Mouse (Mus musculus): Measurements from ENCODE around the gene Tas1r3. TPM values are rescaled to one million over a fixed set of nuclear protein-coding genes. Genes with fewer than 3 reads are reported as not detected.

The Tas1r3 gene
- polyA plus RNA-seq, 1 experiment from 2014 or later, result 0.46 TPM

- peak; percentile 53 for ATAC-seq (ENCODE audit: low FRiP score)
- Histone ChIP-seq H3K27ac (ENCODE audit: low read depth, low read length) (peak overlapping the region; percentile 82), H3K9ac (ENCODE audit: low read depth, low read length) (peak overlapping the region; percentile 99), H3K9me3 (ENCODE audit: control insufficient read depth, low read length) (no peaks in the 10 kb centered on the region), H3K36me3 (ENCODE audit: control insufficient read depth, insufficient read depth, low read length) (peaks cover 26% of the 10 kb centered on the region), H3K27me3 (ENCODE audit: control insufficient read depth, insufficient read depth, low read length) (no peaks in the 10 kb centered on the region), H3K4me2 (replicated peaks; ENCODE audit: low read depth, low read length) (peak overlapping the region; percentile 93), H3K4me3 (ENCODE audit: low read depth, low read length) (peak overlapping the region; percentile 100), H3K4me1 (replicated peaks; ENCODE audit: control insufficient read depth, insufficient read depth, low read length) (peaks cover 7% of the 10 kb centered on the region)
- DNase-seq (ENCODE audit: low spot score), result peak; percentile 57
- 0% methylated on average over 49 of the region's 49 CpGs for WGBS
These were observed 50.4 kb downstream of the Tas1r3 start for GRCm38 (mm10) chr4:155812665-155813181.

GRCm38 (mm10) chr4:155811929-155812664 is 51.1 kb downstream of the Tas1r3 start, which contains the start of gene Ccnl2:
Gene Ccnl2, plus strand, starts transcription at chr4:155812489.
- peak within 1 kb of the TSS; percentile 100 for H3K4me3 ChIP-seq (ENCODE audit: low read depth, low read length)
- under 1% methylated on average over 58 of the region's 60 CpGs for WGBS
- H3K4me2 ChIP-seq (replicated peaks; ENCODE audit: low read depth, low read length), result peak within 1 kb of the TSS; percentile 93
- H3K36me3 ChIP-seq (ENCODE audit: control insufficient read depth, insufficient read depth, low read length), result peaks cover 26% of the 10 kb centered on the region
- no peaks in the 10 kb centered on the region for H3K9me3 ChIP-seq (ENCODE audit: control insufficient read depth, low read length)
- peak; percentile 98 for ATAC-seq (ENCODE audit: low FRiP score)
- peaks cover 7% of the 10 kb centered on the region for H3K4me1 ChIP-seq (replicated peaks; ENCODE audit: control insufficient read depth, insufficient read depth, low read length)
- H3K27ac ChIP-seq (ENCODE audit: low read depth, low read length), result peak within 1 kb of the TSS; percentile 82
- no peaks in the 10 kb centered on the region for H3K27me3 ChIP-seq (ENCODE audit: control insufficient read depth, insufficient read depth, low read length)
- DNase-seq (ENCODE audit: low spot score), result peak; percentile 97
- peak within 1 kb of the TSS; percentile 99 for H3K9ac ChIP-seq (ENCODE audit: low read depth, low read length)

Other genes starting within 250 kb of the Tas1r3 start
- gene Cdk11b, start 238.5 kb downstream of the Tas1r3 start, polyA plus RNA-seq (2014; fragmentation: Nextera tagmentation; extraction: Ambion mirVana), result 74.1 and 77.6 TPM in 2 replicates
- gene Gm10563, start 218.0 kb downstream of the Tas1r3 start, polyA plus RNA-seq (2014; fragmentation: Nextera tagmentation; extraction: Ambion mirVana), result not detected in 2 replicates
- gene Mmp23, start 210.0 kb downstream of the Tas1r3 start, polyA plus RNA-seq (2014; fragmentation: Nextera tagmentation; extraction: Ambion mirVana), result 2.6 and 3.1 TPM in 2 replicates
- gene Mib2, start 194.2 kb downstream of the Tas1r3 start, polyA plus RNA-seq (2014; fragmentation: Nextera tagmentation; extraction: Ambion mirVana), result 9.9 and 12.5 TPM in 2 replicates
- gene Fndc10, start 169.0 kb downstream of the Tas1r3 start, polyA plus RNA-seq (2014; fragmentation: Nextera tagmentation; extraction: Ambion mirVana), result 1.6 and 1.8 TPM in 2 replicates
- 165 and 168 TPM in 2 replicates for gene Ssu72, start 158.6 kb downstream of the Tas1r3 start, polyA plus RNA-seq (2014; fragmentation: Nextera tagmentation; extraction: Ambion mirVana)
- 0.73 and 0.91 TPM in 2 replicates for gene Tmem240, start 128.6 kb downstream of the Tas1r3 start, polyA plus RNA-seq (2014; fragmentation: Nextera tagmentation; extraction: Ambion mirVana)
- 70.9 and 79.9 TPM in 2 replicates for gene Atad3a, start 102.3 kb downstream of the Tas1r3 start, polyA plus RNA-seq (2014; fragmentation: Nextera tagmentation; extraction: Ambion mirVana)
- gene Vwa1, start 88.7 kb downstream of the Tas1r3 start, polyA plus RNA-seq (2014; fragmentation: Nextera tagmentation; extraction: Ambion mirVana), result 8.6 and 9.5 TPM in 2 replicates
- 0.25 and 0.52 TPM in 2 replicates for gene Tmem88b, start 77.5 kb downstream of the Tas1r3 start, polyA plus RNA-seq (2014; fragmentation: Nextera tagmentation; extraction: Ambion mirVana)
- gene Ankrd65, start 72.9 kb downstream of the Tas1r3 start, polyA plus RNA-seq (2014; fragmentation: Nextera tagmentation; extraction: Ambion mirVana), result not detected in 2 replicates
- gene Mrpl20, start 60.5 kb downstream of the Tas1r3 start, polyA plus RNA-seq (2014; fragmentation: Nextera tagmentation; extraction: Ambion mirVana), result 238 and 242 TPM in 2 replicates
- gene Ccnl2, start 50.9 kb downstream of the Tas1r3 start, polyA plus RNA-seq (2014; fragmentation: Nextera tagmentation; extraction: Ambion mirVana), result 163 and 170 TPM in 2 replicates
- gene Aurkaip1, start 32.1 kb downstream of the Tas1r3 start, polyA plus RNA-seq (2014; fragmentation: Nextera tagmentation; extraction: Ambion mirVana), result 112 and 123 TPM in 2 replicates
- gene Mxra8, start 23.7 kb downstream of the Tas1r3 start, polyA plus RNA-seq (2014; fragmentation: Nextera tagmentation; extraction: Ambion mirVana), result 31.1 and 36.8 TPM in 2 replicates
- gene Dvl1, start 16.0 kb downstream of the Tas1r3 start, polyA plus RNA-seq (2014; fragmentation: Nextera tagmentation; extraction: Ambion mirVana), result 7.5 and 8.8 TPM in 2 replicates
- gene Cptp, start 6.1 kb upstream of the Tas1r3 start, polyA plus RNA-seq (2014; fragmentation: Nextera tagmentation; extraction: Ambion mirVana), result 19.8 and 22.7 TPM in 2 replicates
- gene Ints11, start 6.2 kb upstream of the Tas1r3 start, polyA plus RNA-seq (2014; fragmentation: Nextera tagmentation; extraction: Ambion mirVana), result 93.1 and 95.4 TPM in 2 replicates
- gene Pusl1, start 28.4 kb upstream of the Tas1r3 start, polyA plus RNA-seq (2014; fragmentation: Nextera tagmentation; extraction: Ambion mirVana), result 41.6 and 43.2 TPM in 2 replicates
- 29.0 and 34.7 TPM in 2 replicates for gene Acap3, start 28.5 kb upstream of the Tas1r3 start, polyA plus RNA-seq (2014; fragmentation: Nextera tagmentation; extraction: Ambion mirVana)
- 142 and 160 TPM in 2 replicates for gene Ube2j2, start 80.5 kb upstream of the Tas1r3 start, polyA plus RNA-seq (2014; fragmentation: Nextera tagmentation; extraction: Ambion mirVana)
- gene C1qtnf12, start 99.0 kb upstream of the Tas1r3 start, polyA plus RNA-seq (2014; fragmentation: Nextera tagmentation; extraction: Ambion mirVana), result 21.0 and 24.0 TPM in 2 replicates
- gene B3galt6, start 129.3 kb upstream of the Tas1r3 start, polyA plus RNA-seq (2014; fragmentation: Nextera tagmentation; extraction: Ambion mirVana), result 18.2 and 19.4 TPM in 2 replicates
- 136 and 143 TPM in 2 replicates for gene Sdf4, start 129.5 kb upstream of the Tas1r3 start, polyA plus RNA-seq (2014; fragmentation: Nextera tagmentation; extraction: Ambion mirVana)
- 0.39 and 0.73 TPM in 2 replicates for gene Tnfrsf4, start 150.5 kb upstream of the Tas1r3 start, polyA plus RNA-seq (2014; fragmentation: Nextera tagmentation; extraction: Ambion mirVana)
- 0.74 and 2.4 TPM in 2 replicates for gene Tnfrsf18, start 162.8 kb upstream of the Tas1r3 start, polyA plus RNA-seq (2014; fragmentation: Nextera tagmentation; extraction: Ambion mirVana)
- gene Ttll10, start 196.1 kb upstream of the Tas1r3 start, polyA plus RNA-seq (2014; fragmentation: Nextera tagmentation; extraction: Ambion mirVana), result 0.10 TPM in 1 of 2 replicates, not detected in the other
- 44.0 and 44.4 TPM in 2 replicates for gene 9430015G10Rik, start 246.6 kb upstream of the Tas1r3 start, polyA plus RNA-seq (2014; fragmentation: Nextera tagmentation; extraction: Ambion mirVana)

Measured in hindbrain, embryonic 11.5 days (tissue).